Comparison of ENCODE assay signal across 9 mouse cellular contexts in genomic region chr16:15119799-15120198, GRCm38 (mm10).
A peak's percentile ranks its signal among the peaks of the same experiment; 100 is the strongest.
DNase-seq lines count a peak whose midpoint lies in the region; ATAC-seq and TF ChIP-seq lines count a peak whose summit lies in the region.
"Had no signal": no experiment of that assay in that cellular context is flagged by ENCODE, and none has a peak within 500 bp of the region (broad histone marks: within the 10 kb centered on the region; RNA-seq: fewer than 3 reads in every experiment).

No protein-coding gene starts in this region.

- H3K4me3 ChIP-seq in kidney, postnatal 0 days (replicated peaks; ENCODE audit: low read depth, low read length) = no peak overlapping the region
- H3K4me3 ChIP-seq: embryonic facial prominence, embryonic 15.5 days had no signal

- peak; percentile 64 for TF ChIP-seq CTCF in kidney, postnatal 0 days (IDR thresholded peaks at IDR 0.05; ENCODE audit: low read depth)

- WGBS in kidney, postnatal 0 days = 89% methylated on average over 1 of the region's 1 CpGs

- peak; percentile 20 to 56 for DNase-seq in heart, adult 18-20 months
- no peak for DNase-seq in heart, postnatal 25 days (ENCODE audit: low spot score)
- peak; percentile 22 for DNase-seq in 416B (ENCODE audit: low read depth)
- DNase-seq in adrenal gland, postnatal 10 days = peak; percentile 57
- peak; percentile 63 for DNase-seq in kidney, postnatal 0 days (ENCODE audit: low spot score)
- DNase-seq in neural tube, embryonic 10.5 days (ENCODE audit: extremely low spot score, low spot score) = no peak
- no peak for DNase-seq in left cerebral cortex, postnatal 36 days (ENCODE audit: low spot score in 2 of 2)

- intact Hi-C loops in heart, postnatal 25 days (cut with DNase I) = loop anchor here (2.0 kb wide), 1 partner anchor 419 kb away; no protein-coding TSS in a partner anchor
- intact Hi-C loops in left cerebral cortex, postnatal 36 days (cut with DNase I) = no loop called here

- H3K27ac ChIP-seq in kidney, postnatal 0 days = no peak overlapping the region
- H3K27ac ChIP-seq: embryonic facial prominence, embryonic 15.5 days had no signal

- no peak overlapping the region for H3K4me2 ChIP-seq in kidney, postnatal 0 days (ENCODE audit: low read length)
- H3K4me2 ChIP-seq: embryonic facial prominence, embryonic 15.5 days had no signal

- H3K9me3 ChIP-seq in kidney, postnatal 0 days (replicated peaks; ENCODE audit: low read length) = no peaks in the 10 kb centered on the region
- H3K9me3 ChIP-seq: embryonic facial prominence, embryonic 15.5 days had no signal

- ATAC-seq in kidney, postnatal 0 days (replicated peaks; ENCODE audit: low FRiP score, low read depth) = 0 out of 2 replicates have a peak, but pooled peaks have one; percentile 33
- no peak for ATAC-seq in inflammation-experienced regulatory T-cells, adult 6 months

- no peak overlapping the region for H3K9ac ChIP-seq in kidney, postnatal 0 days (ENCODE audit: low read depth, low read length)
- H3K9ac ChIP-seq: embryonic facial prominence, embryonic 15.5 days had no signal

- H3K36me3 ChIP-seq in kidney, postnatal 0 days (ENCODE audit: insufficient read depth, low read length) = no peaks in the 10 kb centered on the region
- H3K36me3 ChIP-seq: embryonic facial prominence, embryonic 15.5 days had no signal

- H3K27me3 ChIP-seq in kidney, postnatal 0 days (ENCODE audit: insufficient read depth, low read length) = no peaks in the 10 kb centered on the region
- H3K27me3 ChIP-seq: embryonic facial prominence, embryonic 15.5 days had no signal

- peaks cover under 1% of the 10 kb centered on the region; the same call in 1 of the 2 replicates for H3K4me1 ChIP-seq in kidney, postnatal 0 days (replicated peaks; ENCODE audit: insufficient read depth, low read length)

Comparison
In these comparisons a context has a peak if more than half of its experiments do, and no peak if none do; other contexts are left out.
1. DNase-seq: peak in heart, adult 18-20 months (2 of 2), 416B (single experiment), adrenal gland, postnatal 10 days (single experiment) and kidney, postnatal 0 days (single experiment); none in heart, postnatal 25 days (single experiment), neural tube, embryonic 10.5 days (single experiment) and left cerebral cortex, postnatal 36 days (0 of 2).